Mouse (Mus musculus) heart, adult 2 months (tissue): Measurements from ENCODE around the gene Agtr1a. TPM values are rescaled to one million over a fixed set of nuclear protein-coding genes. Genes with fewer than 3 reads are reported as not detected.
A peak's percentile ranks its signal among the peaks of the same experiment; 100 is the strongest.

Source experiments
- DNase-seq, 2 experiments: peaks; one replicate each; pipeline ENCODE4 v3.0.0; 2021
- H3K27ac ChIP-seq: fragments of 200-600 bp; 2 replicates; pipeline ENCODE4 v1.8.1; 2022
- H3K27me3 ChIP-seq: fragments of 200-500 bp; 2 replicates; pipeline ENCODE4 v1.6.1; 2012; ENCODE audit warnings: mild to moderate bottlenecking, low read length, inconsistent platforms, mixed read lengths; ENCODE audit not compliant: control insufficient read depth, insufficient read depth
- H3K36me3 ChIP-seq: fragments of 200-500 bp; 2 replicates; pipeline ENCODE4 v1.6.1; 2012; ENCODE audit warnings: low read length, inconsistent platforms; ENCODE audit not compliant: control insufficient read depth, insufficient read depth
- H3K4me1 ChIP-seq: fragments of 200-500 bp; 2 replicates; pipeline ENCODE4 v1.6.1; 2011; ENCODE audit warnings: low read length; ENCODE audit not compliant: control insufficient read depth, insufficient read depth
- H3K4me3 ChIP-seq: fragments of 200-600 bp; 2 replicates; pipeline ENCODE4 v1.8.1; 2022
- H3K79me2 ChIP-seq: fragments of 200-500 bp; replicated peaks from 2 replicates; pipeline ENCODE4 v1.6.1; 2012; ENCODE audit warnings: mild to moderate bottlenecking, inconsistent platforms, low read length, moderate library complexity, mixed read lengths; ENCODE audit not compliant: control insufficient read depth, insufficient read depth
- H3K9ac ChIP-seq: fragments of 200-500 bp; 2 replicates; pipeline ENCODE4 v1.6.1; 2012; ENCODE audit warnings: low read depth, mild to moderate bottlenecking, control low read depth, inconsistent platforms, low read length, mixed read lengths
- CTCF ChIP-seq: fragments of 200-600 bp; IDR thresholded peaks from 2 replicates; pipeline ENCODE4 v1.8.1; 2022; ENCODE audit warnings: antibody characterized with exemption, mild to moderate bottlenecking, moderate library complexity
- EP300 ChIP-seq: fragments of 200-500 bp; IDR thresholded peaks from 2 replicates; pipeline ENCODE4 v1.6.1; 2011; ENCODE audit warnings: low read depth, low read length, control low read depth; ENCODE audit not compliant: insufficient read depth
- POLR2A ChIP-seq: fragments of 200-500 bp; IDR thresholded peaks from 2 replicates; pipeline ENCODE4 v1.6.1; 2011; ENCODE audit warnings: mild to moderate bottlenecking, low read depth, low read length, control low read depth; ENCODE audit not compliant: insufficient read depth
- WGBS: fragments of 180-500 bp; shearing (Covaris S2); methylation state at CpG from one replicate; pipeline ENCODE4 v1.1.7; 2018; 5-methylcytosine and 5-hydroxymethylcytosine counted together
- intact Hi-C: fragments of 180-260 bp; cut with DNase I; formaldehyde crosslinking; loops from one replicate; pipeline ENCODE4 v1.15.1; 2025
- long read RNA-seq: library from polyadenylated mRNA; stranded (forward); transcript quantifications from one replicate; pipeline ENCODE4 v2.0.0, GENCODE M21; 2021
- polyA plus RNA-seq: library from polyadenylated mRNA; depleted of rRNA; stranded (reverse); fragments of >200 nt; gene quantifications from 2 replicates; pipeline ENCODE4 v1.2.3, GENCODE M21; 2012; rRNA removed
- total RNA-seq, 2 experiments: library from RNA; stranded (reverse); gene quantifications; 2 replicates each; pipeline ENCODE4 v1.2.3; 2021

The Agtr1a gene
- total RNA-seq (10 to 100 TPM; 47.8 to 55.4 TPM), polyA plus RNA-seq (50.6 and 69.4 TPM in 2 replicates)
- long read RNA-seq, transcript Agtr1a-203 (2 exons, 436 nt), result minor isoform, 6 of 42 reads
- long read RNA-seq, transcript Agtr1a-201 (3 exons, 2,199 nt), result major isoform, 31 of 42 reads
- long read RNA-seq, partial matches to known transcripts, result 2 of 42 reads
- long read RNA-seq, other reads (novel, unspliced or antisense), result 2 of 42 reads

- Histone ChIP-seq H3K36me3 (no peaks in the 10 kb centered on the region; the same call in 1 of the 2 replicates), H3K4me1 (no peaks in the 10 kb centered on the region; the same call in 1 of the 2 replicates), H3K27ac (peak within 1 kb of the TSS; percentile 62), H3K9ac (peak within 1 kb of the TSS; percentile 81), H3K27me3 (no peaks in the 10 kb centered on the region), H3K4me3 (peak within 1 kb of the TSS; percentile 58), H3K79me2 (no peaks in the 10 kb centered on the region)
- TF ChIP-seq POLR2A (peak; percentile 89), CTCF (no peak)
- 3% methylated on average over 33 of the region's 33 CpGs for WGBS
- intact Hi-C loops, result no loop called here
- peak; percentile 72 to 78 for DNase-seq
These were observed at the start of gene Agtr1a for GRCm38 (mm10) chr13:30336148-30336801. Agtr1a (plus strand) TSS chr13:30336441.

- Histone ChIP-seq H3K79me2 (no peaks in the 10 kb centered on the region), H3K27me3 (no peaks in the 10 kb centered on the region), H3K4me3 (no peak overlapping the region), H3K9ac (no peak overlapping the region), H3K27ac (no peak overlapping the region), H3K4me1 (no peaks in the 10 kb centered on the region), H3K36me3 (no peaks in the 10 kb centered on the region)
- DNase-seq, result no peak
- intact Hi-C loops, result no loop called here
- WGBS, result 58% methylated on average over 4 of the region's 4 CpGs
- no peak for TF ChIP-seq POLR2A
- no peak for TF ChIP-seq EP300
- no peak for TF ChIP-seq CTCF
These were observed 26.0 kb upstream of the Agtr1a start for GRCm38 (mm10) chr13:30310221-30310620.

GRCm38 (mm10) chr13:30324669-30325346 lies 11.4 kb upstream of the Agtr1a start:
- no peaks in the 10 kb centered on the region for H3K36me3 ChIP-seq
- H3K4me1 ChIP-seq, result no peaks in the 10 kb centered on the region
- H3K79me2 ChIP-seq, result no peaks in the 10 kb centered on the region
- WGBS, result 85% methylated on average over 11 of the region's 11 CpGs
- intact Hi-C loops, result no loop called here
- H3K9ac ChIP-seq, result no peak overlapping the region
- H3K27ac ChIP-seq, result no peak overlapping the region
- DNase-seq, result no peak
- TF ChIP-seq EP300 (no peak), CTCF (no peak), POLR2A (no peak)
- H3K27me3 ChIP-seq, result no peaks in the 10 kb centered on the region
- H3K4me3 ChIP-seq, result no peak overlapping the region

DNA sequence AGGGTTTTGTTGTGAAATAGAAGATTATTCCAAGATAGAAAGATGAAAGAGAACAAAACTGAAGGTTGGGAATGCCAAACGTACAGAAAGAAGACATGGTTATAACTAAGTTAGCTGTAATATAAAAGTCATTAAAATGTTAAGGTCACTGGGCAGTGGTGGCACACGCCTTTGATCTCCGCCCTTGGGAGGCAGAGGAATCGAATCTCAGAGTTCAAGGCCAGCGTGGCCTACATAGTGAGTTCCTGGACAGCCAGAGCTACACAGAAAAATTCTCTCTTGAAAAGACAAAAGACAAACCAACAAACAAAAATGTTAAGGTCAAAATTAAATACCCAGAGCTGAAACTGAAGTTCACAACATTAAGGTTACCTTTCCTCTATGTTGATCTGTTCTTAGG lies 5.2 kb upstream of the Agtr1a start:
- intact Hi-C loops, result no loop called here
- Histone ChIP-seq H3K79me2 (no peaks in the 10 kb centered on the region), H3K27me3 (no peaks in the 10 kb centered on the region), H3K27ac (no peak overlapping the region), H3K36me3 (no peaks in the 10 kb centered on the region), H3K9ac (no peak overlapping the region), H3K4me1 (no peaks in the 10 kb centered on the region; the same call in 1 of the 2 replicates), H3K4me3 (no peak overlapping the region)
- DNase-seq, result no peak
- TF ChIP-seq EP300 (no peak), CTCF (no peak), POLR2A (no peak)
- 84% methylated on average over 5 of the region's 5 CpGs for WGBS

DNA sequence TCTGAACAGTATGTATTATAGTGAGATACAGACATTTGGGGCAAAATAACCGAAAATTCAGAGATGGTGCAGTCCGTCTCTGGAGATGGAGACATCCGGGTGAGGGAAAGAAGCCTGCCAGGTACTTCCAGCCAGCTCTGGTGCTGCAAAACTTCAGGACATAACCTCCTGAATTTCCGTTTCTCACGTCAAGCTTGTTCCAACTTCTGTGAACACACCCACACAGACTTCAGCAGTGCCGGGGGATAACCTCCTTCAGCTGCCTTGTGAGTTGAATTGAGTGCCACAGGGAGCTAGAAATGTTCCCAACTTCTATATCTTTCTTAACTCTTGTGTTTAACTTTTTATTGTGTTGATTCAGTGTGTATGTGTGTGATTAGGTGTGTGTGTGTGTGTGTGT lies 4.4 kb upstream of the Agtr1a start:
- Histone ChIP-seq H3K4me1 (no peaks in the 10 kb centered on the region; the same call in 1 of the 2 replicates), H3K79me2 (no peaks in the 10 kb centered on the region), H3K9ac (no peak overlapping the region), H3K27me3 (no peaks in the 10 kb centered on the region), H3K36me3 (no peaks in the 10 kb centered on the region), H3K27ac (no peak overlapping the region), H3K4me3 (no peak overlapping the region)
- DNase-seq, result no peak
- TF ChIP-seq EP300, result no peak
- TF ChIP-seq CTCF, result no peak
- no peak for TF ChIP-seq POLR2A
- intact Hi-C loops, result no loop called here
- WGBS, result 76% methylated on average over 6 of the region's 6 CpGs

- TF ChIP-seq CTCF (no peak), POLR2A (no peak), EP300 (0 out of 2 replicates have a peak, but pooled peaks have one; percentile 53)
- DNase-seq, result peak; percentile 39 to 71
- intact Hi-C loops, result no loop called here
These were observed 3.7 kb upstream of the Agtr1a start for GRCm38 (mm10) chr13:30332581-30332980.

More at GRCm38 (mm10) chr13:30332581-30332980, 3.7 kb upstream of the Agtr1a start:
- Histone ChIP-seq H3K9ac (no peak overlapping the region), H3K27me3 (no peaks in the 10 kb centered on the region), H3K4me1 (no peaks in the 10 kb centered on the region; the same call in 1 of the 2 replicates), H3K4me3 (no peak overlapping the region), H3K27ac (no peak overlapping the region), H3K79me2 (no peaks in the 10 kb centered on the region), H3K36me3 (no peaks in the 10 kb centered on the region)
- 26% methylated on average over 5 of the region's 5 CpGs for WGBS
